Mouse (Mus musculus) cerebellum, adult 8-10 months (tissue): ENCODE data around the gene Serac1.

Source experiments
- DNase-seq: peaks from one replicate; pipeline ENCODE4 v3.0.0; 2022

Gene Serac1

GRCm38 (mm10) chr17:6002563-6002962 lies 77.0 kb downstream of the Serac1 start:
- no peak for DNase-seq

GRCm38 (mm10) chr17:6001836-6002235 lies 77.7 kb downstream of the Serac1 start:
- no peak for DNase-seq

GRCm38 (mm10) chr17:6001389-6001788 lies 78.2 kb downstream of the Serac1 start:
- DNase-seq = no peak

GRCm38 (mm10) chr17:6000864-6001319 lies 78.6 kb downstream of the Serac1 start:
- DNase-seq = peak; percentile 79

GRCm38 (mm10) chr17:5999039-5999543 lies 80.5 kb downstream of the Serac1 start:
- no peak for DNase-seq

GRCm38 (mm10) chr17:5998235-5998500 lies 81.4 kb downstream of the Serac1 start:
- DNase-seq = no peak

- DNase-seq = peak; percentile 75
Observed at GRCm38 (mm10) chr17:5997380-5998234, 81.9 kb downstream of the Serac1 start.

- DNase-seq = no peak
Observed at GRCm38 (mm10) chr17:5996589-5996988, 83.0 kb downstream of the Serac1 start.

GRCm38 (mm10) chr17:5994606-5995005 lies 84.9 kb downstream of the Serac1 start:
- no peak for DNase-seq

GRCm38 (mm10) chr17:5993581-5994260 lies 85.8 kb downstream of the Serac1 start:
- no peak for DNase-seq

- DNase-seq = no peak
Observed at GRCm38 (mm10) chr17:5992866-5993580, 86.5 kb downstream of the Serac1 start.
